Mouse (Mus musculus) cerebellum, adult 8-10 months (tissue): ENCODE data around the gene Derl2.

Experiments used
- DNase-seq: peaks from one replicate; pipeline ENCODE4 v3.0.0; 2022

The Derl2 gene

GRCm38 (mm10) chr11:70980751-70981510 is 38.7 kb downstream of the Derl2 start:
- DNase-seq: no peak

- no peak for DNase-seq
These were observed 39.4 kb downstream of the Derl2 start for GRCm38 (mm10) chr11:70980232-70980631.

GRCm38 (mm10) chr11:70977293-70977692 is 42.3 kb downstream of the Derl2 start:
- no peak for DNase-seq

GRCm38 (mm10) chr11:70975193-70975592 is 44.4 kb downstream of the Derl2 start:
- no peak for DNase-seq

- no peak for DNase-seq
These were observed 45.7 kb downstream of the Derl2 start for GRCm38 (mm10) chr11:70973947-70974346.

DNA sequence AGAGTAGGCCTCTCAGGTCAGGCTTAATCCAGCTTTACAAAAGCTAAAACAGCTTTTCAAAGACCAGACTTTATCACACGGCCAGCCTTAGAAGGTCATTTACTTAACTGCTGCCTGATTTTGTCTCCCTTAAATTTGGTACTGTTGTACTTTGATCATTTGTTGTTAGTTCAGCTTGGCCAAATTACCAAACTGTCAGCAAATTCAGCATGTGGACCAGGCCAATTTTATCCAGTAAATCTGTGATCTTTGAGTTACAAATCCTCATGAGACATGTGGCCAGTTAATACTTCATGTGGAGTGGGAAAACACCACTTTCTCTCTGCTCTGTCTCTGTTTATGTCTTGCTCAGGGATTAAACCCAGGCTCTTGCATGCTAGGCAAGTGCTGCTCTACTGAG is 47.1 kb downstream of the Derl2 start:
- no peak for DNase-seq

- DNase-seq: no peak
These were observed 48.8 kb downstream of the Derl2 start for GRCm38 (mm10) chr11:70970560-70971540.

GRCm38 (mm10) chr11:70969821-70970559 is 49.7 kb downstream of the Derl2 start, which contains the start of the genes Nup88 and Rpain:
TSS of gene Nup88 (minus strand) at chr11:70969973.
TSS of gene Rpain (plus strand) at chr11:70970213.
- peak; percentile 90 for DNase-seq

- DNase-seq: no peak
These were observed 50.3 kb downstream of the Derl2 start for GRCm38 (mm10) chr11:70969271-70969794.

DNA sequence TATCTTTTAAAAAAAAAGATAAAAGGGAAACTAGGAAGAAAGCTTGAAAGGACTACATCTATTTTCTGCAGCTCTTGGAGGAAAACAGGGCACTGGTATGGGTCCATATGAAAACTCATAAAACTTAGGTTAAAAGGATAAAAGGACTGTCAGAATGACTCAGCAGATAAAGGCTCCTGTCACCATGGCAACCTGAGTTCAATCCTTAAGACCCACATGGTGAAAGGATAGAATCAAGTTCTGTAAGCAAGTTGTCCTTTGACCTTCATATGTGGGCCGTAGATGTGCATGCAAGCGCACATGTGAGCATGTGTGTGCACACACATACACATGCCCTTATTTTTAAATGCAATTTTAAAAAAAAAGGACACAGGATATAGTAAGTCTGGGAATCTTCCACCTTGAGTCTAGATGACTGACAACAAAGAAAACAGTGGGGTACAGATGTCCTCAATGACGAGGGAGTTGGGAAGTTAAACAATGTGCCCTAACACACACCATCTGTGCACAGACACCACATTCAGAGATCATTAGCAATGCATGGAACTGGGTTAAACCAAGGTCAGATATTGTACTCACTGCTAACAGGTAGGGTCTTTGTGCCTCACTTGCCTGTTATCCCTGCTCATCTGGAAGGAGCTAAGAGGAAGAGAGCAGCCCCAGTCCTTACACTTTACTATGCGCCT is 55.3 kb downstream of the Derl2 start:
- no peak for DNase-seq

- no peak for DNase-seq
These were observed 58.7 kb downstream of the Derl2 start for GRCm38 (mm10) chr11:70960786-70961554.
